Mouse (Mus musculus) lung, postnatal 25 days (tissue): Measurements from ENCODE around the gene Rgs9bp.
"Not testable (repeated sequence)": the region's sequence is repeated elsewhere in the genome, so short reads cannot be mapped to it uniquely, and the experiment has no call there.

Source experiments
- DNase-seq: peaks from one replicate; pipeline ENCODE4 v3.0.0; 2022; ENCODE audit warnings: low spot score

The Rgs9bp gene

GRCm38 (mm10) chr7:35530544-35530943 lies 54.8 kb downstream of the Rgs9bp start:
- DNase-seq = not testable (repeated sequence)

GRCm38 (mm10) chr7:35530026-35530425 lies 55.4 kb downstream of the Rgs9bp start:
- DNase-seq = no peak
